Mouse (Mus musculus): ENCODE data around the gene Pdlim4. TPM values are rescaled to one million over a fixed set of nuclear protein-coding genes. Genes with fewer than 3 reads are reported as not detected.
A peak's percentile ranks its signal among the peaks of the same experiment; 100 is the strongest.
"Not testable (repeated sequence)": the region's sequence is repeated elsewhere in the genome, so short reads cannot be mapped to it uniquely, and the experiment has no call there.

Pdlim4 gene
- polyA plus RNA-seq, 1 experiment from 2014 or later = 33.4 TPM

DNA sequence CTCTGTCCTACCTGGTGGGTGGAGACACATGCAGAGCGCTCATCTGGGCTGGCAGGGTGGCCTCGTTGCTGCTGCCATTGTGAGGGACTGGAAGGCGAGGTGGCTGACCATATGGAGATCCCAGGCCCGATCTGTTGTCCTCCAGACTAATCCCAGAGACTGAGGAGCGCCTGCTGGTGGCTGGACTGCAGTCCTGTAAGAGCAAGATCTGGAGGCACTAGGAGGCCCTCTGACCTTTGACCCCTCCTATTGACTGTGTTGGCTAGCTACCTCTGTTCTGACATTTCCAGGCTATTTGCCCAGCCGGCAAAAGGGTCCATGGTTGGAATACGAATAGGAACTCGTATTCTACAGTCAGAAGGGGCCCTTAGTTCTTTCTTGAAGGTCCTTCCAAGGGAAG is 12.7 kb downstream of the Pdlim4 start:
- H3K36me3 ChIP-seq = no peaks in the 10 kb centered on the region
- ATAC-seq (ENCODE audit: low FRiP score, low read depth) = 0 out of 2 replicates have a peak, but pooled peaks have one; percentile 27
- H3K9me3 ChIP-seq = no peaks in the 10 kb centered on the region
- H3K27ac ChIP-seq (replicated peaks) = 0 out of 2 replicates have a peak overlapping the region, but pooled peaks have one; percentile 35
- no peaks in the 10 kb centered on the region for H3K27me3 ChIP-seq
- no peak overlapping the region for H3K4me2 ChIP-seq
- no peak overlapping the region for H3K4me3 ChIP-seq
- WGBS = 29% methylated on average over 8 of the region's 8 CpGs
- H3K4me1 ChIP-seq (replicated peaks) = peaks cover 28% of the 10 kb centered on the region
- no peak overlapping the region for H3K9ac ChIP-seq

DNA sequence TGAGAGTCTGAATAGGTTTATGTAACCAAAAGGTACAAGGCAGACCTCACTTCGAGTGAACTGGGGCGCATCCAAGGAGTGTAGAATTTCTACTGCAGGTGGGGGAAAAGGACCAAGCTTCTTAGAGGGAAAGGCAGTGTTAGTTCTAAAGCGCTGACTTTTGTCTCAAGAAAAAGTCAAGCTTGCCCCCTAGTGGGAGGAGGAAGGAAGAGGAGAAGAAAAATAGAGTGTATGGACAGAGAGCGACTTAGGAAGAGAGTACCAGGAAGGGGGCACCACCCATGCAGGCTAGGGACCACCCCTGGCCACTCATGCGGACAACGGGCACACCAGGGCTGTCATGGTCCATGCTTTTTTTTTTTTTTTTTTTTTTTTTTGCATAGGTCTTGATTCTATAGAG is 14.6 kb downstream of the Pdlim4 start:
- H3K4me3 ChIP-seq = no peak overlapping the region
- 33% methylated on average over 6 of the region's 6 CpGs for WGBS
- H3K4me1 ChIP-seq (replicated peaks) = peaks cover 22% of the 10 kb centered on the region
- no peaks in the 10 kb centered on the region for H3K27me3 ChIP-seq
- H3K27ac ChIP-seq (replicated peaks) = no peak overlapping the region
- ATAC-seq (ENCODE audit: low FRiP score, low read depth) = no peak
- no peak overlapping the region for H3K4me2 ChIP-seq
- no peaks in the 10 kb centered on the region for H3K36me3 ChIP-seq
- H3K9ac ChIP-seq = no peak overlapping the region
- no peaks in the 10 kb centered on the region for H3K9me3 ChIP-seq

DNA sequence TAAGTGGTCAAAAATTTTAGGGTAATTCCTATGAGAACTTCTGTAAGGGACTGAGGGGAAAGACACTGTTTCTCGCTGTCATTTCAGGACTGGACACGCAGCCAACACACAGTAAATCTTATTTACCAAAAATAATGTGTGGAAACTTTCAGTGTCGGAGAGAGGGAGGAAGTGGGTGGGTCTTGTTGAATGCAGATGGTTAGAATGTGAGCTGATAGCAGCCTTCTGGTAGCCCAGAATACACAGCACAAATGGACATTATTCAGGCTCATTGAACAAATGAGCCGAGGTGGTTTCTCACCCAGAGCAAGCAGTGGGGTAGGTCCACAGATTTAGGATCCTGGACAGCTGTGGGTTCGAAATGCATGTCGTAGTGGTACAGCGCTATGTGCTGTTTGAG is 15.7 kb downstream of the Pdlim4 start:
- Histone ChIP-seq H3K4me3 (no peak overlapping the region), H3K27ac (replicated peaks) (no peak overlapping the region), H3K9me3 (no peaks in the 10 kb centered on the region), H3K9ac (no peak overlapping the region), H3K4me1 (replicated peaks) (peaks cover 10% of the 10 kb centered on the region), H3K27me3 (no peaks in the 10 kb centered on the region), H3K4me2 (no peak overlapping the region), H3K36me3 (no peaks in the 10 kb centered on the region)
- no peak for ATAC-seq (ENCODE audit: low FRiP score, low read depth)
- WGBS = 86% methylated on average over 7 of the region's 7 CpGs

DNA sequence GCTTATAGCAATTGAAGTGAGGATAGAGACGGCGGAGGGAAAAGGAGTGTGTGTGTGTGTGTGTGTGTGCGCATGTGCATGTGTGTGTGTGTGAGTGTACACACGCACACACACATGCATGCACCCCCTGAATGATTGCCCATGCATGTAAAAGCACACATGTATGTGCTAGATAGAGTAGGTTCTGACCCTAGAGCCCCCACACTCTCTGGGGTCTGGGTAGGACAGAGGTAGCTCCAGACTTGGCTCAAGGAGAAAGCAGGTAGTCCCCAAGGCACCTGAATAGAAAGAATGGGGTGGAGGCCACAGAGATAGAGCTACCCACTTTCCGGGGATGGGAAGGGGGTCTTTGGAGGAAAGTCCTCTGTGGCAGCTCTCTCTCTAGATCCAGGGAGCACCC is 16.7 kb downstream of the Pdlim4 start:
- Histone ChIP-seq H3K4me1 (replicated peaks) (0 out of 2 replicates have a peak, but pooled peaks cover under 1% of the 10 kb centered on the region), H3K9ac (no peak overlapping the region), H3K27ac (replicated peaks) (no peak overlapping the region), H3K9me3 (no peaks in the 10 kb centered on the region), H3K4me2 (no peak overlapping the region), H3K4me3 (no peak overlapping the region), H3K27me3 (no peaks in the 10 kb centered on the region), H3K36me3 (no peaks in the 10 kb centered on the region)
- no peak for ATAC-seq (ENCODE audit: low FRiP score, low read depth)
- WGBS = 91% methylated on average over 5 of the region's 5 CpGs

DNA sequence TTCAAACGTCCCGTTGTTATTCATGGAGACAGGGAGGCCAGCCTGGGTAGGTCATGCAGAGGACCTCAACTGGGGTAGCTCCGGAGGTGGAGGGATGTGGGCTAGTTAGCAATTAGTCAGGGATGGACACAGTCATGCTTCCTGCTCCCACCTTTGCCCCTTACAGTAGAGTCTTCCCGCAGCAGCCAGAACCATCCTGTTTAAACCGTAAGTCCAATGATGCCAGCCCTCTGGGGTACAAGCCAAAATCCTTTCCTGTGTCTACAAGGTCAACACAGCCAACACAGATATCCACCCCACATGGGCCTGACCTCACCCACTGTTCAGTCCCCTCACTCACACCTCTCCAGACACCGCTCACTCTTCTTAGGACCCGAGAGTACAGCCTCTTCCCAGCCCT is 17.7 kb downstream of the Pdlim4 start:
- no peak for ATAC-seq (ENCODE audit: low FRiP score, low read depth)
- Histone ChIP-seq H3K27ac (replicated peaks) (no peak overlapping the region), H3K4me3 (no peak overlapping the region), H3K27me3 (no peaks in the 10 kb centered on the region), H3K9ac (no peak overlapping the region), H3K4me2 (no peak overlapping the region), H3K4me1 (replicated peaks) (no peaks in the 10 kb centered on the region), H3K36me3 (no peaks in the 10 kb centered on the region), H3K9me3 (no peaks in the 10 kb centered on the region)
- whole genome bisulfite sequencing = 87% methylated on average over 7 of the region's 7 CpGs

DNA sequence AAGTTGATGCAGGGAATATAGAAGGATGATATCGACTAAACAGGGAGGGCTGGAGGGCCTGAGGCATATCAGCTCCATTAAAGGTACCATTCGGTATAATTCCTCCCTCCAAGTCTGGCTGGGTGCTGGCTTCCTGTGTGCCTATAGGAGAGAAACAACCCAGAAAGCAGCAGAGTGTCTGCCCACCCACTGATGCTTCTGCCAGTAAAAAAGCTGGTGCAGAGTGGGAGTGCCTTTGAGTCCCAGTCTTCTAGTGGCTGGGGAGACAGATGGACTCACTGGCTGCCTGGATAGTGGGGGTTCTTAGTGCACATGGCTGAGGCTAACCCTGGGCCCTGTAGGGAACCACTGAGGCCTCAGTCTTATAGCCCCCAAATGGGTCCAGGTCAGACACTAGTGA is 18.6 kb downstream of the Pdlim4 start:
- 81% methylated on average over 2 of the region's 2 CpGs for WGBS
- no peak for ATAC-seq (ENCODE audit: low FRiP score, low read depth)
- no peaks in the 10 kb centered on the region for H3K4me1 ChIP-seq (replicated peaks)
- H3K27me3 ChIP-seq = no peaks in the 10 kb centered on the region
- no peak overlapping the region for H3K9ac ChIP-seq
- no peak overlapping the region for H3K27ac ChIP-seq (replicated peaks)
- no peak overlapping the region for H3K4me3 ChIP-seq
- H3K4me2 ChIP-seq = no peak overlapping the region
- H3K36me3 ChIP-seq = no peaks in the 10 kb centered on the region
- no peaks in the 10 kb centered on the region for H3K9me3 ChIP-seq

DNA sequence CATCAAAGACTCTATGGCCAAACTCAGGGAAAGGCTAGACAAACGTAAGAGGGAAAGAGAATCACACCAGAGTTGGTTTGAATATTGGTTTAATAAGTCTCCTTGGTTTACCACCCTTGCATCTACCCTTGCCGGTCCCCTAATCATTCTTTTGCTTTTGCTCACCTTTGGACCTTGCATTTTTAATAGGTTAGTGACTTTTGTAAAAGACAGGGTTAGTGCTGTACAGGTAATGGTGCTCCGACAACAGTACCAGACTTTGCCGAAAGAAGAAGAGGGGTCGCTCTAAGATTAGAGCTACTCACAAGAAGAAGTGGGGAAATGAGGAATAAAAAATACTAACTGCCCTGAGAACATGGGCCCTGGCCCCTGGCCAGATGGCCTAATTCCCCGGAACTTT is 28.1 kb downstream of the Pdlim4 start:
- H3K4me1 ChIP-seq (replicated peaks) = no peaks in the 10 kb centered on the region
- 94% methylated on average over 6 of the region's 6 CpGs for WGBS
- H3K36me3 ChIP-seq = no peaks in the 10 kb centered on the region
- ATAC-seq (ENCODE audit: low FRiP score, low read depth) = no peak
- H3K4me2 ChIP-seq = no peak overlapping the region
- no peaks in the 10 kb centered on the region for H3K9me3 ChIP-seq
- H3K27me3 ChIP-seq = no peaks in the 10 kb centered on the region
- H3K4me3 ChIP-seq = no peak overlapping the region
- H3K27ac ChIP-seq (replicated peaks) = no peak overlapping the region
- no peak overlapping the region for H3K9ac ChIP-seq

DNA sequence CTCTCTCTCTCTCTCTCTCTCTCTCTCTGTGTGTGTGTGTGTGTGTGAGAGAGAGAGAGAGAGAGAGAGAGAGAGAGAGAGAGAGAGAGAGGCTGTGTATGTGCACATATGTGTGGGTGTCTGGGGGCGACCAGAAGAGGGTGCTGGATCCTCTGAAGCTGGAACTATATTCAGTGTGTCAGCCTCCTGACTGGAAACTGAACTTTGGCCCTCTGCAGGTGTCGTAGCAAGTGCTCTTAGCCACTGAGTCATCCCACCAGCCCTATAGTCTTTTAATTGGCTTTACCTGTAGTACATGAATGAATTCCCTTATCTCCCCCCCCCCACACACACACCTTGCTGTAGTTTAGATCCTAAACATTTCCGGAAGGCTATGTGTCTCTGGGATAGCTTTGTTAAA is 35.9 kb downstream of the Pdlim4 start:
- not testable (repeated sequence) for H3K36me3 ChIP-seq; ATAC-seq (ENCODE audit: low FRiP score, low read depth); H3K27me3 ChIP-seq; H3K27ac ChIP-seq (replicated peaks); H3K9me3 ChIP-seq; H3K9ac ChIP-seq; H3K4me3 ChIP-seq; H3K4me2 ChIP-seq
- peaks cover 10% of the 10 kb centered on the region for H3K4me1 ChIP-seq (replicated peaks)
- WGBS = 91% methylated on average over 1 of the region's 3 CpGs

DNA sequence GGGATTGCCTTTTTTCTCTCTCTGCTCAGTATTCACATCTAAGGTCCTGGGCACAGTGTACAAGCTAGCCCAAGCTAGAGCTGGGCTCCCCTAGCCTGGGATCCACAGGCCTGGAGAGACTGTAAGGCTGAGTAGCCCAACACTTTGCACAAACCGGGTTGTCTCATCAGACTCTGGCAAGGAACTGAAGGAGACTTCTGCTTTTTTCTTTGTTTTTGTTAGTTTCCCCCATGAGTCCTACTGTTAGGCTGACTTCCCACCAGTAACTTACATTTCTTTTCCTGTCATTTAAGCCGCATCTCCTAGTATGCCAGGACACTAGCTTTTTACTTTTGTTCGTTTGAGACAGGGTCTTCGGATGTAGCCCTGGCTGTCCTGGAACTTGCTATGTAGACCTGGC is 39.8 kb downstream of the Pdlim4 start:
- no peak for ATAC-seq (ENCODE audit: low FRiP score, low read depth)
- 75% methylated on average over 4 of the region's 4 CpGs for WGBS
- no peaks in the 10 kb centered on the region for H3K27me3 ChIP-seq
- 0 out of 2 replicates have a peak overlapping the region, but pooled peaks have one; percentile 59 for H3K9ac ChIP-seq
- H3K4me1 ChIP-seq (replicated peaks) = peaks cover 26% of the 10 kb centered on the region
- peak overlapping the region; percentile 97 for H3K4me2 ChIP-seq
- H3K36me3 ChIP-seq = no peaks in the 10 kb centered on the region
- H3K4me3 ChIP-seq = peak overlapping the region; percentile 57
- no peaks in the 10 kb centered on the region for H3K9me3 ChIP-seq
- no peak overlapping the region for H3K27ac ChIP-seq (replicated peaks)

DNA sequence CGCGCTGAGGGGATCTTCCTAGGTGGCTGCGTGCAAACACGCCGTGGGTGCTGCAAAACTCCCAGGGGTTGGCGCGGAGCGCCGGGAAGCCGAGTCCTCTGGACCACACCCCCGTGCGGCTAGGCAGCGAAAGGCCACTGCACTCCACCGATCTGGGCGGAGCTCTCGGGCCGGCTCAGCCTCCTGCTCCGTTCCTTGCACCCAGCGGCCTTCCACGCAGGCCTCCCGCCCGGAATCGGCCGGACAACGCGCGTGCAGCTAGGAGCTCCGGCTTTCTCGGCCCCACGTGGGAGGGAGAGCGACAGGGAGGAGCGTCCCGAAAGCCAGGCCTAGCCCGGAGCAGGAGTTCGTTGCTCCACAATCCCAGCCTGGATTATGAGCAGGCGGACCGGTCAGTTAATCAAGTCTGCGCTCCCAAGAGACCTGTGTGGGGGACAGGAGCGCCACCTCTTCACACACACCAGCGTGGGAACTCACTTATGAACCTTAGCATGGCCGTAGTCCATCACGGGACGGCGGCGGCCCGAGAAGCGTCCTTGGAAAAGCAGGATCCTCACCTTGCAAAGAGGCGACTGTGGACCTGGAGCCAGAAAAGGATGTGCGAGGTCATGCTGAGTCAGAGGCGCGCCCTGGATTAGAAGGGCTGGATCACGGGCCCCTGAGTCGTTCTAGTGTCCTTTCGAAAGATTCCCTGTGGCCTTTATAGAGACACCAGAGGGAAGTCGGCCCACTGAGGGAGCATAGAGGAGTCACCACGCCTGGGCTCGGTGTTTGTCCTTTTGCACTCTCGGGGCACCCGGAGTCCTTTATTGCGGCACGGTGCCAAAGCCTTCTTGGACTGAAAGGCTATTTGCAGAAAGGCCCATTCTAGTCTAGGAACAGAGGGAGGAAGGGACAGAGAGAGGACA is 40.5 kb downstream of the Pdlim4 start, which contains the start of gene Slc22a4:
Gene Slc22a4 (minus strand): TSS at position 47 of the 908 bp plus-strand sequence.
- peaks cover 26% of the 10 kb centered on the region for H3K4me1 ChIP-seq (replicated peaks)
- H3K4me3 ChIP-seq = peak within 1 kb of the TSS; percentile 57
- no peaks in the 10 kb centered on the region for H3K36me3 ChIP-seq
- no peaks in the 10 kb centered on the region for H3K9me3 ChIP-seq
- H3K4me2 ChIP-seq = peak within 1 kb of the TSS; percentile 97
- peak within 1 kb of the TSS; percentile 59 for H3K9ac ChIP-seq
- H3K27ac ChIP-seq (replicated peaks) = peak within 1 kb of the TSS; percentile 42
- ATAC-seq (ENCODE audit: low FRiP score, low read depth) = peak; percentile 86
- no peaks in the 10 kb centered on the region for H3K27me3 ChIP-seq
- WGBS = 2% methylated on average over 61 of the region's 61 CpGs

DNA sequence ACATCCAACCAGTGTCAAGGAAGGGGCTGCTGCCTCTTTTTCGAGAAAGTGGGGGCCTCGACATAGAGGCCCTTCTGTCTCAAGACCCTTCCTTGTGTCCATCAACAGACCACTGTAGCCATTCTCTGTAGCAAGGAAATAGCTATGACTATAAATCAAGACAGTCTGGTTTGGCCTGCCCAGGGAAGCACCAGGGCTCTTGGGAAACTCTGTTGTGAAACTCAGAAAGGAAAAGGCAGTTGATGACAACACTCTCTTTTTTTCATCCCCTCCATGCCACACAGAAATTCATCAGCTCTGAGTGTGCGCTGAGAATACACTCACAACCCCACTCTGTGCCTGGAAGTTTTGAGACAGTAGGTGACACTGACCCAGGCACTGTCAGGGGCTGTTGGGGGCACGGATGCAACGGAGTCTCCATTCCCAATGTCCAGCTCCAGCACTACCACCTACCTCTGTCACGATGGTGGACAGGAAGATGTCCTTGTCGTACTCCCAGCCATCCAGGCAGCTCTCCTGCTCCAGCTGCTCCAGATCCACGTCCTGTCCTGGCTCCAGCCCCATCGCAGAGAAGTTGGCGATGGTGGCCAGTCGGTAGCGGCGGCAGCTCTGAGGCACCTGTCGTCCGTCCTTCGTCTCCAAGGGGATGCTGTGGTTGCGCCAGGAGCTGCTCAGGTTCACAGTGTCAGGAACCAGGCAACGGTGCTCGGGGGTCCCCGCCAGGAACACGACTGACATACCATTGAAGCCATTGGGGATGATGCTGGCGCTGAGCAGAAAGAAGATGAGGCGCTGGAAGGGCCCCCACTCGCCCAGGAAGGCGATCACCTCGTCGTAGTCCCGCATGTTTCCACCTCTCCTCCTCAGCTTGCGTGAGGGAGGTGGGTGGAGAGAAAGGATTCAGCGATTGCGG is 41.4 kb downstream of the Pdlim4 start:
- peak overlapping the region; percentile 57 for H3K4me3 ChIP-seq
- H3K9me3 ChIP-seq = no peaks in the 10 kb centered on the region
- H3K27me3 ChIP-seq = no peaks in the 10 kb centered on the region
- H3K9ac ChIP-seq = peak overlapping the region; percentile 59
- peak overlapping the region; percentile 42; the same call in 1 of the 2 replicates for H3K27ac ChIP-seq (replicated peaks)
- peak; percentile 65 for ATAC-seq (ENCODE audit: low FRiP score, low read depth)
- peaks cover 26% of the 10 kb centered on the region for H3K4me1 ChIP-seq (replicated peaks)
- H3K36me3 ChIP-seq = no peaks in the 10 kb centered on the region
- H3K4me2 ChIP-seq = peak overlapping the region; percentile 97
- 17% methylated on average over 31 of the region's 31 CpGs for WGBS

Data from hindbrain, embryonic 15.5 days (tissue).